Mouse (Mus musculus) G1E (cell line): ENCODE measurements around the gene Carm1. TPM values are rescaled to one million over a fixed set of nuclear protein-coding genes. Genes with fewer than 3 reads are reported as not detected.

Source experiments
- ATAC-seq: 2 replicates; pipeline ENCODE4 v1.8.0; 2016; ENCODE audit warnings: mild to moderate bottlenecking; ENCODE audit not compliant: insufficient number of reproducible peaks, poor library complexity, low FRiP score, severe bottlenecking; ENCODE audit errors: extremely low read depth
- DNase-seq: peaks from one replicate; pipeline ENCODE4 v3.0.0; 2012; ENCODE audit warnings: low spot score
- H3K27me3 ChIP-seq: 2 replicates; pipeline ENCODE4 v1.6.1; 2012; ENCODE audit warnings: mild to moderate bottlenecking, low read length, inconsistent platforms; ENCODE audit not compliant: insufficient read depth
- H3K36me3 ChIP-seq: replicated peaks from 2 replicates; pipeline ENCODE3; 2012; ENCODE audit warnings: mild to moderate bottlenecking, inconsistent platforms
- H3K4me1 ChIP-seq: 2 replicates; pipeline ENCODE4 v1.6.1; 2012; ENCODE audit warnings: low read depth, low read length, inconsistent platforms, mixed read lengths; ENCODE audit not compliant: insufficient read depth
- H3K4me3 ChIP-seq: 2 replicates; pipeline ENCODE4 v1.5.1; 2012; ENCODE audit warnings: low read depth, mild to moderate bottlenecking, inconsistent platforms, low read length, moderate library complexity, mixed read lengths
- H3K9me3 ChIP-seq: replicated peaks from 2 replicates; pipeline ENCODE4 v1.6.1; 2012; ENCODE audit warnings: inconsistent platforms
- CTCF ChIP-seq: IDR thresholded peaks from 2 replicates; pipeline ENCODE4 v1.5.1; 2012; ENCODE audit warnings: low read depth, low read length, inconsistent platforms, mixed read lengths
- GATA1 ChIP-seq: IDR thresholded peaks from 2 replicates; pipeline ENCODE4 v1.6.1; 2012; ENCODE audit warnings: borderline replicate concordance, low read length, inconsistent platforms, mixed read lengths
- GATA2 ChIP-seq: IDR thresholded peaks from 2 replicates; pipeline ENCODE4 v1.6.1; 2012; ENCODE audit warnings: low read depth, low read length, inconsistent platforms, borderline replicate concordance
- POLR2AphosphoS5 ChIP-seq: IDR thresholded peaks from 2 replicates; pipeline ENCODE4 v1.6.1; 2012; ENCODE audit warnings: low read depth, low read length, inconsistent platforms; ENCODE audit not compliant: insufficient replicate concordance
- TAL1 ChIP-seq: conservative IDR thresholded peaks from 2 replicates; pipeline ENCODE4 v1.6.1; 2012; ENCODE audit warnings: low read depth, low read length, inconsistent platforms, mixed read lengths
- polyA plus RNA-seq: library from polyadenylated mRNA; stranded (reverse); fragments of >175 nt; gene quantifications from 2 replicates; pipeline ENCODE4 v1.2.3, GENCODE M21; 2012
- total RNA-seq, 2 experiments: library from RNA; stranded (forward) in 1 of 2; stranded (reverse) in 1 of 2; fragments of 200-1000 nt in 1 of 2; fragments of >200 nt in 1 of 2; fragmentation: Nextera tagmentation in 1 of 2; gene quantifications; 2 replicates each; pipeline ENCODE4 v1.2.3; 2014 to 2017

The Carm1 gene
- total and polyA plus RNA-seq, 3 experiments: 12.5 to 143 (median 71.9) TPM

DNA sequence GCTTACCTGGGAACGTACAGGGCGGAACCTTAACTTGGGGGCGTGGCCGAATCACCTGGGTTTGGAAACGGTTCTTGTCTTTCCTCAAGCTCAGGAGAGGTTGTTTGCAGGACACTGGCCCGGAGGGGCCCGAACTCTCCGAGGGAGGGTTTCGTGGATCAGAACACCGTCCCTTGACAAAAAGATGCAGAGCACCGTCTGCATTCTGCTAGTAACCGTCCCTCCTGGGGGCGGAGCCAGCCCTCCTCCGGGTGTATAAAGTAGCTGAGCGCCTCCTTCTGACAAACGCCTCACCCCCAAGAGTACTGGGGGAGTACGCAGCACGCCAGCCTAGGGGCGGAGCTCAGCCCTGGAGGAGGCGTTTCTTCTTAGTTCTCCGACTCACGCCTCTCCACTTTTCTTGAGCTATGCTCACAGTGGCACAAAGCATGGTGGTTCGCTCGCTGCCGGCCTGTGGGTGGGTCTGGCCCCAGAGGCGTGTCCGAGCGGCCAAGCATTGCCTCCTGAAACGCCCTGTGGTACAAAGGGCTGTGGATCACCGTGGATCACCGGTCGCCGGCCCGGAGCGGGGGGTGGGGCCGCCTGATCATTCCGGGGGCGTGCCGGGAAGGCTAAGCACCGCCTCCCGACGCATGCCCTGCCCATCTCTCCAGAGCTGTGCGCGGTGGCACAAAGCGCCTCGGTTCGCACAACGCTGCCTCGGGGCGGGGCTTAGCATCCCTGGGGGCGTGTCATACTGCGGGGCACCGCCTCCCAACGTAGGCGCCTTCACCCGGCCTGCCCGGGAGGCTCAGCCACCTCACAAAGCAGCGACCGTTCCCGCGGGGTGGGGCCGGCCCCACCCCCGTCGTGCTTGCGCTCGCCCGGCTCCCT lies 542 bp upstream of the Carm1 start:
- ATAC-seq: peak; percentile 85
- H3K4me1 ChIP-seq: peaks cover 37% of the 10 kb centered on the region

DNA sequence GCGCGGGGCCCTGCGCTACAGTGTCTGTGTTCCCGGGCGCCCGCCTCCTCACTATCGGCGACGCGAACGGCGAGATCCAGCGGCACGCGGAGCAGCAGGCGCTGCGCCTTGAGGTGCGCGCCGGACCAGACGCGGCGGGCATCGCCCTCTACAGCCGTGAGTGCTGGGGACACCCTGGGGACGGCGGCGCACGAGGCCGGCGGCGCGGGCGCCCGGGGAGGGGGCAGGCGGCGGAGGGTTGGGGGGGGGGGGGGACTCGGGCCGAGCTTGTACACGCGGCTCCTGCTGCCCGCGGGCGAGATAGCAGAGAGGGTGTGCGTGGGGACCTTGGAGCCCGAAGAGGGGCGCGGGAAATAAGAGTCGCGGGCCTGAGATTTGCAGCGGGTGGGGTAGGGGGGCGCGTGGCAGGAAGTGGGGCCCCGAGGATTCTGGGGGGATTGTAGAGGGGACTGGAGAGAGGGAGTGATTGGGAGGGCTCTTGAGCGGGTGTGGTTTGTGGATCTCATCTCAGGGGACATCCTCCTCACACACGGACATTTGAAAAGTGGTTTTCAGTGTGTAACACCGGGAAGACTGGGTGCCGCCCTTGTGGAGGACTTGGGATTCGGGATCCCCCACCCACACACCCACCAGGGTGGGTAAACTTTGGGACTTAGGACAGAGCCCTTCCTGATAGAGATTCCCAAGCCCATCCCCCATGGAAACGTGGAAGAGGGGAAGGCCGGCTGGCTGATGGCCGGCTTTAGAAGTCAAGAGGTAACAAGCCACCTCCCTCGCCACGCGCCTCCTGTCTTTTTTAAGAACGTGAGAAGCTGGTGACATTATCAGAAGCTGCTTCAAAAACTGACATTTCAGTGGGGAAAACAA lies 614 bp downstream of the Carm1 start:
- ATAC-seq (no peak), DNase-seq (peak; percentile 37)
- peaks cover 37% of the 10 kb centered on the region for H3K4me1 ChIP-seq
- no peaks in the 10 kb centered on the region for H3K27me3 ChIP-seq
- H3K4me3 ChIP-seq: peak overlapping the region; percentile 83
- no peak for TF ChIP-seq TAL1
- no peak for TF ChIP-seq GATA1
- TF ChIP-seq CTCF: no peak
- TF ChIP-seq POLR2AphosphoS5: no peak
- TF ChIP-seq GATA2: no peak
- peaks cover 36% of the 10 kb centered on the region for H3K36me3 ChIP-seq
- H3K9me3 ChIP-seq: no peaks in the 10 kb centered on the region

More for the DNA sequence above, 542 bp upstream of the Carm1 start:
- DNase-seq: peak; percentile 92
- Histone ChIP-seq H3K27me3 (no peaks in the 10 kb centered on the region), H3K4me3 (peak overlapping the region; percentile 83), H3K9me3 (no peaks in the 10 kb centered on the region), H3K36me3 (peaks cover 28% of the 10 kb centered on the region)
- TF ChIP-seq TAL1: no peak
- TF ChIP-seq POLR2AphosphoS5: no peak
- TF ChIP-seq CTCF: no peak
- no peak for TF ChIP-seq GATA2
- TF ChIP-seq GATA1: no peak

DNA sequence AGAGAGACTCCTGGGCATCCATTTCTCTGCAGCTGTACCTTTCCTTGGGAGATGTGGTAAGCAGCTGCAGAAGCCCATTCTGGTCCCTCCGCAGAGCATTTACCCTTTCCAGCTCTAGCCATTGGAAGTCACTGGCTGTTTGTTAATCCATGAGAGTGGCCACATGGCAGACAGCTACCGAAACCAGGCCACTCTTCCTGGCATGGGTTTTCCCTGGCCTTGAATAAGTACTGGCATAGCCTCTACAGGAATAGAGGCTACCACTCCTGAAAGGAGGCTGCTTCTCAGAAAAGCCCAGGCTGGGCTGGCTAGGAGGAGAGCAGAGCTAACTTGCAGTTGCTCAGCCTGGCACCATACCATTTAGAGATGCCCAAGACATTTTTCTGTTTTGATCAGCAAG lies 4.4 kb downstream of the Carm1 start:
- no peak for ATAC-seq
- no peaks in the 10 kb centered on the region for H3K9me3 ChIP-seq
- H3K4me1 ChIP-seq: peaks cover 36% of the 10 kb centered on the region
- H3K27me3 ChIP-seq: no peaks in the 10 kb centered on the region
- DNase-seq: no peak
- no peak overlapping the region for H3K4me3 ChIP-seq
- TF ChIP-seq GATA1 (no peak), TAL1 (no peak), POLR2AphosphoS5 (no peak), GATA2 (no peak), CTCF (no peak)
- H3K36me3 ChIP-seq: peaks cover 69% of the 10 kb centered on the region

DNA sequence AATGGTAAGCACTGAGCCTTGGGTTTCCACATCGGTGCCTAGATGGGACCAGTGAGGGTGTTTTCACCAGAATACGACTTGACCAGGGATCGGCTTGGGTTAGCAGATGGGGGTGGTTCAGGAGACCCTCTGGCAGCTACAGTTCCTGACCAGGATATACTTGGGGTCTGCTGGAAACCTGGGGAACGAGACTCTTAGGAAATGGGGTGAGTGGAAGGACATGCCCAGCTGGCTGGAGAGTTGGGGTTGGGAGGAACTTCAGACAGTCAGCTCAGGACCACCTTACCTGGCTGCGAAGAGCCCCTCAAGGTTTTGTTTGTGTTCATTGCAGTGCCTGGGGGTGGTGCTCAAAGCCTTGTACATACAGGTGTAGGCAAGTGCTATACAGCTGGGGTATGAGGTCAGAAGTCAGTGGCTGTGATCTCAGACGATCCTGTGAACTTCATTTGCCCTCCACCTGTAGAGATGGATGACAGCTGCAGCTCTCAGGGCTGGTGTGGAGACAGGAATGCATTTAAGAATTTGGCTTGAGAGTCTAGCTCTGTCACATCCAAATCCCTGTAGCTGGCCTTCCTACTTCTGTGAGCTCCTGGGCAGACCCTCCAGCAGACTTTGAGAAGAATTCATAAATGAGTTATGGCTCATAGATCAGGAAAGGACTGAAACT lies 7.0 kb downstream of the Carm1 start:
- no peak overlapping the region for H3K4me3 ChIP-seq
- DNase-seq: no peak
- H3K36me3 ChIP-seq: peaks cover 84% of the 10 kb centered on the region
- ATAC-seq: no peak
- no peak for TF ChIP-seq GATA1
- no peak for TF ChIP-seq TAL1
- no peak for TF ChIP-seq POLR2AphosphoS5
- TF ChIP-seq CTCF: no peak
- no peak for TF ChIP-seq GATA2
- no peaks in the 10 kb centered on the region for H3K9me3 ChIP-seq
- H3K27me3 ChIP-seq: no peaks in the 10 kb centered on the region
- peaks cover 44% of the 10 kb centered on the region for H3K4me1 ChIP-seq

DNA sequence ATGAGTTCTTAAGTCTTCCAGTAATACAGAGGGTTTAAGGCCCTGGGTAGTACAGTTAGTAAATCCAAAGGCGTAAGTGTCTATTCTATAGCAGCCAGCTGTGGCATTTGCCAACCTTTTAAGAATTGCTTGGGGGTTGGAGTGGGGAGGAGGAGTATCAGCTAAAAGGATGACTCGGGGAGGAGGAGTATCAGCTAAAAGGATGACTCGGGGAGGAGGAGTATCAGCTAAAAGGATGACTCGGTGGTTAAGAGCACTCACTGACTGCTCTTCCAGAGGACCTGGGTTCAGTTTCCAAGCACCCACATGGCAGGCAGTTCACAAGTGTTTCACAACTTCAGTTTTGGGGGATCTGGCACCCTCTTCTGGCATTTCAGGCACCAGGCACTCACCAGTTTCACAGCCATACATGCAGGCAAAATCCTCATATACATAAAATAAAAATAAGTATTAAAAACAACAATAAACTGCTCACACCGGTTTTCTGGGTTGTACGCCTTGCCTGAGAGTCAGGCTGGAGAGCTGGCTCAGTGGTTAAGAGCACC lies 8.6 kb downstream of the Carm1 start:
- H3K9me3 ChIP-seq: no peaks in the 10 kb centered on the region

More for the DNA sequence above, 8.6 kb downstream of the Carm1 start:
- no peak for DNase-seq
- peaks cover 82% of the 10 kb centered on the region for H3K36me3 ChIP-seq
- no peaks in the 10 kb centered on the region for H3K27me3 ChIP-seq
- TF ChIP-seq TAL1: no peak
- TF ChIP-seq CTCF: no peak
- no peak for TF ChIP-seq GATA1
- TF ChIP-seq GATA2: no peak
- no peak for TF ChIP-seq POLR2AphosphoS5
- H3K4me1 ChIP-seq: peaks cover 46% of the 10 kb centered on the region
- no peak overlapping the region for H3K4me3 ChIP-seq
- ATAC-seq: no peak
